Mouse (Mus musculus): ENCODE results near the gene Slc8a2.
A peak's percentile ranks its signal among the peaks of the same experiment; 100 is the strongest.

DNA sequence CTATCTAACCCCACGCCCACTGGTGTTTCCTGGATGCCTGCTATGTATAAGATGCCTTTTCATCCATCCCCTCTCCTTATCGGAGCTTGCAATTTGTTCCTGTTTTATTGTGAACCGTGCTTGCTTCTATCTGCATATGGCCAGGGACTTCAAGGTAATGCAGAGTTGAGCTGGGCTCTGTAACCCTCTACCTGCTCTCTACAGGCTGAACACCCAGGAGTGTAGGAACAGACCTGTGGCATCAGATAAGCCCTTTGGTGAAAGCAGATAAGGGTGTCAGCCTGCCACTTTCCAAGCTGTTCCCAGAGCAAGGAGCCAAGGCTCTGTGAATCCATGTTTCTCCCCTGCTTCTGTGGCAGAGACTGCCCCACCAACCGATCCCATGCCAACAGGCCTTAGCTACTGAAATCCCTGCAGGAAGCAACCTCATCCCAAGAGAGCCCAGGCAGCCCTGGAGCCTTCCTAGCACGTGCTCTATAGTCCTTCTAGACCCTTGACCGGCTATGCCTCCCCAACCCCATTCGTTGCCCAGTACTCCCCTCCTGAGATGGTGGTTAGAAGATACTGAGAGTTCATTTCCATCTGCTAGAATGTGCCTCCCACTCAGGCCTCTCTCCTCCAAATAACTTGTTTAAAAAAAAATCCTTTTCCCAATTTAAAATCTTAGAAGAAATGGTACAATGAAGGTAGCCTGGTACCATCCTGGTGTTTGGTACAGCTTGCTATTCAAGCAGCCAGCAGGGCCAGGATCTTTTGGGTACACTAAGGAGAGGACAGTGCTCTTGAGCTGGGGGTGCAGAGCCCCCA is 18.1 kb upstream of the Slc8a2 start:
- no peak for TF ChIP-seq TAL1 (IDR thresholded peaks at IDR 0.05; ENCODE audit: low read length)
- TF ChIP-seq GATA1 (IDR thresholded peaks at IDR 0.05; ENCODE audit: low read length) = peak; percentile 35; the same call in 1 of the 2 replicates
